Mouse (Mus musculus) skeletal muscle tissue, adult 2 months (tissue): ENCODE measurements around the gene Odf3.

Source experiments
- DNase-seq: peaks from one replicate; pipeline ENCODE4 v3.0.0-alpha.2; 2012; ENCODE audit warnings: low read depth, low spot score

The Odf3 gene

DNA sequence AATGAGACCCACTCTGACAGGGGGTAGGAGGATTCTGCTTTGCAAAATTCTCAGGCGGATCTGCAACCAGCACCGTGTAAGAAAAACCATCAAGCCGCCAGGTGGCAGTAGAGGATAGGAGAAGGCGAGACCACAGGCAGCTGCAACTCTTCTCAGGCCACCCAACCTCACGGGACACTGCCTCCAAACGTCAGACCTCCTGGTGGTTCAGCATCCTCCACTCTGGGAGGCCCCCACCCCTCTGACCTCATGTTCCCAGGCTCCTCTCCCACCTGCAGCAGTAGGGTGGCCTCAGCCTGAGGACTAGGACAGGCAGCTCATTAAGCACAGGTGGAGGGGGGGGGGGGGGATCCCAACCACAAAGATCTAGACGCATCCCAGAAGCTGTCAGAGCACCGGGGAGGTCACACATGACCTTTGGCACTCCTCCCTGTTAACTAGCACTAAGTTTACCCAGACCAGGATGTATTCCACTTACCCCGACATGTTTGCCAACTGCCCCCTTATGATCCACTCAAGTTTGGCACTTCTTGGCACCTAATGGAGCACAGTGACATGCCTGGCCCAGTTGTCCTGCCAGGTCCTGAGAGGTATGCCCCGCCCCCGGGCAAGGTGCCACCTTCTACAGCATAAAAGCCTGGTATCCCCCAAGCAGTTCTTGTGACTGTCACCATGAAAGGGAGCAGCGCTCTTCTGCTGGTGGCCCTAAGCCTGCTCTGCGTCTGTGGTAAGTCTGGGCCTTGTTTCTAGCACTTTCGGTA, 2.5 kb upstream of the Odf3 start, which contains the start of gene Scgb1c1:
Gene Scgb1c1 (plus strand): TSS at position 643 of the 761 bp plus-strand sequence.
- DNase-seq, result peak; percentile 81

DNA sequence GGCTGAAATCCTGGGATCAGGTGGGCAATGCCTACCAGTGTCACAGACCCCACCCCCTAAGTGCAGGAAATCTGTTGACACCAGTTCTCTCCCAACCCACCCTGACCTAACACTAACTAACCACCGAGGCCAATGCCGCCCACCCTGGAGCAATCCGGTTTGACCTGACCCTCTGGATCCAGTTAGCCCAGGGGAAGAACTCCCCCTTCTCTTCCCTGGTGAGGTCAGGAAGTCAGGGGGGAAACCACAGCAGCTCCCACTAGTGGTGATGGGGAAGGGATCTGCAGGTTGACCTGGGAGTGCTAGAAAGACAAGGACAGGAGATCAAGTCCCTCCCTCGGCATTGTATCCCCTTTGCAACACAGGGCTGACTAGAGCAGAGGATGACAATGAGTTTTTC, 1.9 kb upstream of the Odf3 start:
- no peak for DNase-seq

GRCm38 (mm10) chr7:140846676-140847075, 929 bp upstream of the Odf3 start:
- DNase-seq, result no peak

GRCm38 (mm10) chr7:140848591-140848990, 986 bp downstream of the Odf3 start:
- no peak for DNase-seq

GRCm38 (mm10) chr7:140851916-140852315, 4.3 kb downstream of the Odf3 start:
- DNase-seq, result no peak

GRCm38 (mm10) chr7:140853386-140853785, 5.8 kb downstream of the Odf3 start:
- no peak for DNase-seq

DNA sequence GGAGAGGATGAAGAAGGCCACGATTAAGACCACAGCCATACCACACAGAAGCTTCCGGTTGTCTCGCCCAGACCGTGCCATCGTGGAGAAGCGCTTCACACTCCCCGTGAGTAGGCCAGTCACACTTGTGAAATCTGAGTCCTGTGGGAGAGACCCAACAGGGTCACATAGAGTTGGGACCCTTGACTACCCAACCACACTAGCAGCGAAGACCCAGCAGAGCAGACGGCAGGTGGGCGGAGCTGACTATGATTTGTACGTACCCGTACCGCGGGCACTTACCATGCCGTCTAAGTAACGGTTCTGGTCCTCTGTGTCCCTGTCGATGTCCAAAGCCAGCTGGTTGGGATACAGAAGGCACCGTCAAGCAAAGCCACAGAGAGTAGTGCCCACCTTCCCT, 6.9 kb downstream of the Odf3 start:
- DNase-seq, result no peak

GRCm38 (mm10) chr7:140855181-140855580, 7.6 kb downstream of the Odf3 start:
- no peak for DNase-seq

GRCm38 (mm10) chr7:140855860-140856784, 8.5 kb downstream of the Odf3 start, which contains the start of gene Gm45785:
Gene Gm45785 (minus strand): TSS chr7:140856331.
- peak; percentile 92 for DNase-seq

- DNase-seq, result peak; percentile 88
These were observed 9.4 kb downstream of the Odf3 start, which contains the start of gene Ric8a for GRCm38 (mm10) chr7:140856785-140857549. Gene Ric8a (plus strand): TSS chr7:140856957.

DNA sequence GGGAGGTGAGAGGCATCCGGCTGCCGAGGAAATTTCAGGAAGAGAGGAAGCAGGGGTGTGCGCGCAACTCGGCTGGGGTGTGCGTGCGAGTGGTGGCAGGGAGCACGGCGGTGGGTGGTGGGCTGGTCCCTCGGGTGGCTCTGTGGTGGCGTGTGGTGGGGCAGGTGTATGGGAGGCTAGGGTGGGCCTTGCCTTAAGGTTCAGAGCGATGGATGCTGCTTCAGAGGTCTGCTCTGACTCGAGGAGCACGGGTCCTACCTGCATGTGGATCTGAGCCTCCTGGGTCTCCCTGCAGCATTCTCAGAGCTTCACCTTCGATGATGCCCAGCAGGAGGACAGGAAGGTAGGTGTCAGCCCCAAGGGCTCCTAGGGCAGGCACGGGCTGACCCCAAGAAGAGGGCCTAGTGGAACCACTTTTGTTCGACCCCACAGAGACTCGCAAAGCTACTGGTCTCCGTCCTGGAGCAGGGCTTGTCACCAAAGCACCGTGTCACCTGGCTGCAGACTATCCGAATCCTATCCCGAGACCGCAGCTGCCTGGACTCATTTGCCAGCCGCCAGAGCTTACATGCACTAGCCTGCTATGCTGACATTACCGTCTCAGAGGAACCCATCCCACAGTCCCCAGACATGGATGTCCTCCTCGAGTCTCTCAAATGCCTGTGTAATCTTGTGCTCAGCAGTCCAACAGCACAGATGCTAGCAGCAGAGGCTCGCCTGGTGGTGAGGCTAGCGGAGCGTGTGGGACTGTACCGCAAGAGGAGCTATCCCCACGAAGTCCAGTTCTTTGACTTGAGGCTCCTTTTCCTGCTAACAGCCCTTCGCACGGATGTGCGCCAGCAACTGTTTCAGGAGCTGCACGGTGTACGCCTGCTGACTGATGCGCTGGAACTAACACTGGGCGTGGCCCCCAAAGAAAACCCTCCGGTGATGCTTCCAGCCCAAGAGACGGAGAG, 10.2 kb downstream of the Odf3 start, which contains the start of gene Bet1l:
Gene Bet1l (minus strand): TSS at position 28 of the 956 bp plus-strand sequence.
- no peak for DNase-seq

GRCm38 (mm10) chr7:140858746-140859145, 11.1 kb downstream of the Odf3 start:
- no peak for DNase-seq

DNA sequence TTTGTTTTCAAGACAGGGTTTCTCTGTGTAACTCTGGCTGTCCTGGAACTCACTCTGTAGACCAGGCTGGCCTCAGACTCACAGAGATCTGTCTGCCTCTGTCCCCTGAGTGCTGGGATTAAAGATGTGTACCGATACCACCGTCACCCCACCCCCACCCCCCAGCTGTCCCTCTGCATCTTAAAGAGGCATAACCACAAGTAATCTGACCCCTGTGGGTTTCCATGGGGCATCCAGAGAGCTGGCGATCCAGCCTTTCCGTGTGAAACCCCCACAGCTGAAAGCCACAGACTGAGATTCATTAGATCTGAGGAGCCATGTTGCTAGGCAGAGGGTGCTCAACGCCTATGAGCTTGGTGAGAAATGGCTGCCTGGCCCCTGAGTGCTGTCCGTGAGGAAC, 12.4 kb downstream of the Odf3 start:
- no peak for DNase-seq

- no peak for DNase-seq
These were observed 13.1 kb downstream of the Odf3 start for GRCm38 (mm10) chr7:140860728-140861127.

GRCm38 (mm10) chr7:140864761-140865160, 17.2 kb downstream of the Odf3 start:
- DNase-seq, result no peak

- DNase-seq, result no peak
These were observed 26.6 kb downstream of the Odf3 start for GRCm38 (mm10) chr7:140874224-140874623.

DNA sequence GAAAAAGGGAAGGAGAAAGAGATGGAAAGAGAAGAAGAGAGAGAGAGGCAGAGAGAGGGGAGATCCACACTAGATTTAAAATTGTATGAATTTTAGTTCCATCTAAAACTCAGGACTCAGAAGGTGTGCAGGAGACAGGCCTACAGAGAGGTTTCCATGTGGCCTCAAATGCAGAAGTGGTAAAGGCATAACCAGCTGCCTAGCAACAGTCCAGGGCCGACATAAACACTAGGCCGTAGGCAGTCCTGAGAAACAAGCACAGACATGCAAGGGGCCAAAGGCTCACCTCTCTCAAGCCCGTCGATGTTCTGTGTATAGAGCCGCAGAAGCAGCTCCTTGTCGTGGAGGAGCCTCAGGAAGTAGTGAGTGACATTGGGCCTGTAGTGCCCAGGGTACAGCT, 29.8 kb downstream of the Odf3 start:
- DNase-seq, result no peak

- no peak for DNase-seq
These were observed 31.8 kb downstream of the Odf3 start for GRCm38 (mm10) chr7:140879355-140879754.

DNA sequence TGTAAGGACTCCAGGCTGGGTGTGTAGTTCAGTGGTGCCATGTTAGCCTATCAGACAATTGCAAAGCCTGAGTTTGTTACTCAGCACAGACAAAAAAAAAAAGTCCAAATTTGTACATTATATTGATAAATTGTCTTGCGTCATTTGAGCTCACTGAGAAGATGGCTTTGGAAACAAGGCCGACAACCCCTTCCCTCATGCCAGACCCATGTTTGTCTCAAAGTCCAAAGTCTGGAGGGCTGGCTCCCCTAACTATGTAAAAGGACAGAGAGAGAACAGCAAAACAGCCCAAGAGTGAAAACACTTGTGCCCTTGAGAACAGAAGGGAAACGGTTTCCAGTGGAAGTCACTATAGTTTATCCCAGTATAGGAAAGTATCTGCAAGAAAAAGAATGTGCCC, 32.8 kb downstream of the Odf3 start:
- DNase-seq, result no peak

- no peak for DNase-seq
These were observed 33.4 kb downstream of the Odf3 start for GRCm38 (mm10) chr7:140880865-140881515.
